ENCODE assay signal across 7 mouse cellular contexts in genomic region chr19:44267499-44268002, GRCm38 (mm10). TPM values are rescaled to one million over a fixed set of nuclear protein-coding genes. Genes with fewer than 3 reads are reported as not detected.
DNase-seq lines count a peak whose midpoint lies in the region; ATAC-seq and TF ChIP-seq lines count a peak whose summit lies in the region.

No protein-coding gene starts in this region.

- no peak for TF ChIP-seq CTCF in lung, postnatal 0 days (IDR thresholded peaks at IDR 0.05)
- TF ChIP-seq CTCF in small intestine, adult 2 months (IDR thresholded peaks at IDR 0.05; ENCODE audit: extremely low read depth, insufficient read length, insufficient replicate concordance, low read depth, low read length) = no peak

- ATAC-seq in lung, postnatal 0 days = no peak
- ATAC-seq in embryonic facial prominence, embryonic 15.5 days (ENCODE audit: insufficient number of reproducible peaks, low FRiP score, low TSS enrichment, low read depth) = no peak

- H3K9me3 ChIP-seq in lung, postnatal 0 days (ENCODE audit: low read length) = no peaks in the 10 kb centered on the region
- H3K9me3 ChIP-seq in embryonic facial prominence, embryonic 15.5 days (replicated peaks) = no peaks in the 10 kb centered on the region
- no peaks in the 10 kb centered on the region for H3K9me3 ChIP-seq in limb, embryonic 10.5 days (replicated peaks)

- no peaks in the 10 kb centered on the region for H3K36me3 ChIP-seq in lung, postnatal 0 days (ENCODE audit: insufficient read depth, low read length)
- H3K36me3 ChIP-seq in embryonic facial prominence, embryonic 15.5 days = no peaks in the 10 kb centered on the region
- no peaks in the 10 kb centered on the region for H3K36me3 ChIP-seq in limb, embryonic 10.5 days
- no peaks in the 10 kb centered on the region for H3K36me3 ChIP-seq in small intestine, adult 2 months (ENCODE audit: control insufficient read depth, insufficient read depth, low read length)

- peak overlapping the region; percentile 93 for H3K27ac ChIP-seq in lung, postnatal 0 days (ENCODE audit: low read length)
- peak overlapping the region; percentile 97 for H3K27ac ChIP-seq in embryonic facial prominence, embryonic 15.5 days (replicated peaks)
- peak overlapping the region; percentile 95 for H3K27ac ChIP-seq in limb, embryonic 10.5 days
- H3K27ac ChIP-seq in small intestine, adult 2 months (ENCODE audit: insufficient read depth, low read depth, low read length) = peak overlapping the region; percentile 37

- H3K9ac ChIP-seq in lung, postnatal 0 days (replicated peaks; ENCODE audit: low read depth) = peak overlapping the region; percentile 63
- H3K9ac ChIP-seq in embryonic facial prominence, embryonic 15.5 days = peak overlapping the region; percentile 71; the same call in 1 of the 2 replicates

- H3K4me3 ChIP-seq in lung, postnatal 0 days (ENCODE audit: low read depth, low read length) = peak overlapping the region; percentile 56
- H3K4me3 ChIP-seq in embryonic facial prominence, embryonic 15.5 days (replicated peaks) = peak overlapping the region; percentile 52
- peak overlapping the region; percentile 59 for H3K4me3 ChIP-seq in limb, embryonic 10.5 days
- H3K4me3 ChIP-seq in small intestine, adult 2 months (ENCODE audit: low read depth, low read length) = peak overlapping the region; percentile 62

- no peak for TF ChIP-seq EP300 in lung, postnatal 0 days (IDR thresholded peaks at IDR 0.05)

- no peak for TF ChIP-seq POLR2A in small intestine, adult 2 months (IDR thresholded peaks at IDR 0.05; ENCODE audit: low read depth, low read length)

- no peak for DNase-seq in lung, postnatal 0 days (ENCODE audit: low spot score)
- DNase-seq in lung, postnatal 4 days = no peak
- DNase-seq in limb, embryonic 10.5 days (ENCODE audit: low spot score) = no peak
- DNase-seq in right cerebral cortex, postnatal 14 days = no peak
- no peak for DNase-seq in layer of hippocampus, adult 11-12 months (ENCODE audit: low spot score)

- 0 out of 2 replicates have a peak, but pooled peaks cover 5% of the 10 kb centered on the region for H3K4me1 ChIP-seq in lung, postnatal 0 days (ENCODE audit: insufficient read depth, low read depth, low read length)
- H3K4me1 ChIP-seq in embryonic facial prominence, embryonic 15.5 days = peaks cover 14% of the 10 kb centered on the region
- H3K4me1 ChIP-seq in limb, embryonic 10.5 days = peaks cover 35% of the 10 kb centered on the region
- H3K4me1 ChIP-seq in small intestine, adult 2 months (ENCODE audit: control insufficient read depth, insufficient read depth, insufficient read length, low read length) = peaks cover 3% of the 10 kb centered on the region; the same call in 1 of the 2 replicates

- no peaks in the 10 kb centered on the region for H3K27me3 ChIP-seq in lung, postnatal 0 days (replicated peaks; ENCODE audit: insufficient read depth, low read length)
- H3K27me3 ChIP-seq in embryonic facial prominence, embryonic 15.5 days = no peaks in the 10 kb centered on the region
- no peaks in the 10 kb centered on the region for H3K27me3 ChIP-seq in limb, embryonic 10.5 days (ENCODE audit: low read depth, poor library complexity, severe bottlenecking)
- H3K27me3 ChIP-seq in small intestine, adult 2 months (ENCODE audit: control insufficient read depth, insufficient read depth, low read length) = no peaks in the 10 kb centered on the region

- WGBS in lung, postnatal 0 days = 10% methylated on average over 17 of the region's 18 CpGs
- 6% methylated on average over 18 of the region's 18 CpGs for WGBS in embryonic facial prominence, embryonic 15.5 days
- whole genome bisulfite sequencing in limb, embryonic 10.5 days = 11% methylated on average over 18 of the region's 18 CpGs
- WGBS in small intestine, adult 2 months = 15% methylated on average over 18 of the region's 18 CpGs

- peak overlapping the region; percentile 77 for H3K4me2 ChIP-seq in lung, postnatal 0 days (replicated peaks; ENCODE audit: low read depth, low read length)
- H3K4me2 ChIP-seq in embryonic facial prominence, embryonic 15.5 days (replicated peaks) = peak overlapping the region; percentile 75

RNA-seq across cellular contexts. Expression of gene Scd2, which starts 25.9 kb away (rescaled TPM):
- 99.3 and 118 TPM in 2 replicates for polyA plus RNA-seq in lung, postnatal 0 days (2015; fragmentation: Nextera tagmentation; extraction: Ambion mirVana)
- 179 and 181 TPM in 2 replicates for polyA plus RNA-seq in embryonic facial prominence, embryonic 15.5 days (2015; fragmentation: Nextera tagmentation; extraction: Ambion mirVana)
- 324 and 335 TPM in 2 replicates for polyA plus RNA-seq in limb, embryonic 10.5 days (2016; fragmentation: Nextera tagmentation; extraction: Ambion mirVana)
- 20.5 and 23.6 TPM in 2 replicates for polyA plus RNA-seq in small intestine, adult 2 months (2012; rRNA removed)

Comparison
In these comparisons a context has a peak if more than half of its experiments do, and no peak if none do; other contexts are left out.
1. H3K27ac ChIP-seq: peak in every context shown above with its lines; median percentile 97 in embryonic facial prominence, embryonic 15.5 days; 95 in limb, embryonic 10.5 days; 93 in lung, postnatal 0 days; 37 in small intestine, adult 2 months.